Mouse (Mus musculus) CH12.LX (cell line): ENCODE data around the gene Gfpt1. TPM values are rescaled to one million over a fixed set of nuclear protein-coding genes. Genes with fewer than 3 reads are reported as not detected.

Source experiments
- DNase-seq: peaks from one replicate; pipeline ENCODE4 v3.0.0-alpha.2; 2013; ENCODE audit errors: extremely low read depth
- H3K27ac ChIP-seq: 2 replicates; pipeline ENCODE4 v1.5.1; 2012; ENCODE audit warnings: low read depth, mild to moderate bottlenecking, control low read depth, moderate library complexity; ENCODE audit not compliant: insufficient read depth
- H3K27me3 ChIP-seq: replicated peaks from 2 replicates; pipeline ENCODE3; 2012; ENCODE audit warnings: inconsistent platforms
- H3K36me3 ChIP-seq, 2 experiments: replicated peaks in 1 of 2; 2 replicates each; pipeline versions ENCODE3 to v1.6.1; 2012; ENCODE audit warnings: inconsistent platforms in 1 of 2, low read length in 1 of 2, mild to moderate bottlenecking in 1 of 2, mixed read lengths in 1 of 2, moderate library complexity in 1 of 2; ENCODE audit not compliant: control insufficient read depth in 1 of 2, insufficient read depth in 1 of 2
- H3K4me1 ChIP-seq, 2 experiments: 2 replicates each; pipeline ENCODE4 v1.6.1; 2012; ENCODE audit warnings: inconsistent platforms in 1 of 2, moderate library complexity in 1 of 2; ENCODE audit not compliant: insufficient read depth in 2 of 2, control insufficient read depth in 1 of 2
- H3K4me2 ChIP-seq: 2 replicates; pipeline ENCODE4 v1.6.1; 2012; ENCODE audit warnings: low read depth, mild to moderate bottlenecking, control low read depth; ENCODE audit not compliant: poor library complexity, insufficient read depth, severe bottlenecking
- H3K4me3 ChIP-seq, 3 experiments: fragments of 150-350 bp in 1 of 3; sonication (generic) in 1 of 3; replicated peaks in 1 of 3; 2 replicates each; pipeline versions ENCODE3 to v1.5.1; 2011 to 2012; ENCODE audit warnings: low read depth in 2 of 3, low read length in 2 of 3, mild to moderate bottlenecking in 2 of 3, moderate library complexity in 2 of 3, control low read depth in 1 of 3, improper control_type of control experiment in 1 of 3, inconsistent platforms in 1 of 3, mixed read lengths in 1 of 3; ENCODE audit not compliant: poor library complexity in 1 of 3
- H3K79me2 ChIP-seq: replicated peaks from 2 replicates; pipeline ENCODE4 v1.6.1; 2012; ENCODE audit warnings: mild to moderate bottlenecking, moderate library complexity; ENCODE audit not compliant: control insufficient read depth, poor library complexity, insufficient read depth, severe bottlenecking; ENCODE audit errors: extremely low read depth
- H3K9ac ChIP-seq: 2 replicates; pipeline ENCODE4 v1.6.1; 2012; ENCODE audit warnings: low read depth, mild to moderate bottlenecking, control low read depth, moderate library complexity; ENCODE audit not compliant: insufficient read depth
- H3K9me3 ChIP-seq: replicated peaks from 2 replicates; pipeline ENCODE3; 2012; ENCODE audit warnings: low read length, inconsistent platforms, mixed read lengths
- BHLHE40 ChIP-seq: IDR thresholded peaks from 2 replicates; pipeline ENCODE4 v1.6.1; 2011; ENCODE audit warnings: mild to moderate bottlenecking, low read depth, low read length, improper control_type of control experiment
- CHD1 ChIP-seq: IDR thresholded peaks from 2 replicates; pipeline ENCODE4 v1.6.1; 2012; ENCODE audit warnings: low read depth, low read length, improper control_type of control experiment, inconsistent platforms
- CHD2 ChIP-seq: IDR thresholded peaks from 2 replicates; pipeline ENCODE4 v1.6.1; 2011; ENCODE audit warnings: low read length, improper control_type of control experiment
- E2F4 ChIP-seq: IDR thresholded peaks from 2 replicates; pipeline ENCODE4 v1.6.1; 2011; ENCODE audit warnings: low read depth, low read length, improper control_type of control experiment; ENCODE audit not compliant: insufficient replicate concordance
- ELF1 ChIP-seq: IDR thresholded peaks from 2 replicates; pipeline ENCODE4 v1.6.1; 2014; ENCODE audit warnings: low read depth, mild to moderate bottlenecking, inconsistent platforms, low read length, improper control_type of control experiment
- ETS1 ChIP-seq: conservative IDR thresholded peaks from 2 replicates; pipeline ENCODE4 v1.6.1; 2012; ENCODE audit warnings: low read depth, mild to moderate bottlenecking, inconsistent platforms, low read length, improper control_type of control experiment, moderate library complexity
- GABPA ChIP-seq: IDR thresholded peaks from 2 replicates; pipeline ENCODE4 v1.6.1; 2012; ENCODE audit warnings: low read depth, low read length, improper control_type of control experiment, inconsistent platforms; ENCODE audit not compliant: insufficient replicate concordance
- JUND ChIP-seq: conservative IDR thresholded peaks from 2 replicates; pipeline ENCODE4 v1.6.1; 2011; ENCODE audit warnings: low read depth, low read length, improper control_type of control experiment
- MAX ChIP-seq: IDR thresholded peaks from 2 replicates; pipeline ENCODE4 v1.6.1; 2011; ENCODE audit warnings: low read length, improper control_type of control experiment
- MAZ ChIP-seq: IDR thresholded peaks from 2 replicates; pipeline ENCODE4 v1.6.1; 2012; ENCODE audit warnings: low read depth, mild to moderate bottlenecking, inconsistent platforms, low read length, improper control_type of control experiment, moderate library complexity
- MYC ChIP-seq: IDR thresholded peaks from 2 replicates; pipeline ENCODE4 v1.6.1; 2011; ENCODE audit warnings: low read depth, mild to moderate bottlenecking, improper control_type of control experiment, low read length
- NELFE ChIP-seq: IDR thresholded peaks from 2 replicates; pipeline ENCODE4 v1.6.1; 2011; ENCODE audit warnings: low read depth, low read length, improper control_type of control experiment
- NRF1 ChIP-seq: IDR thresholded peaks from 2 replicates; pipeline ENCODE4 v1.6.1; 2014; ENCODE audit warnings: low read depth, mild to moderate bottlenecking, inconsistent platforms, low read length, improper control_type of control experiment, moderate library complexity
- POLR2AphosphoS2 ChIP-seq: IDR thresholded peaks from 2 replicates; pipeline ENCODE4 v1.6.1; 2011; ENCODE audit warnings: low read depth, low read length, improper control_type of control experiment
- SMC3 ChIP-seq: IDR thresholded peaks from 2 replicates; pipeline ENCODE4 v1.6.1; 2011; ENCODE audit warnings: low read depth, low read length, improper control_type of control experiment
- TCF12 ChIP-seq: IDR thresholded peaks from 2 replicates; pipeline ENCODE4 v1.6.1; 2014; ENCODE audit warnings: low read depth, mild to moderate bottlenecking, inconsistent platforms, low read length, improper control_type of control experiment
- ZMIZ1 ChIP-seq: IDR thresholded peaks from 2 replicates; pipeline ENCODE4 v1.6.1; 2012; ENCODE audit warnings: low read depth, mild to moderate bottlenecking, inconsistent platforms, low read length, improper control_type of control experiment
- dilution Hi-C: fragments of 300-500 bp; cut with MboI; formaldehyde crosslinking; loops from 2 replicates; pipeline ENCODE4 v1.14.3; 2020; ENCODE audit warnings: low sequenced_read_pairs; ENCODE audit not compliant: extremely low pct_unique_long_range_greater_than_20kb, extremely low pct_ligation_motif_present
- in situ Hi-C: fragments of 300-500 bp; cut with MboI; formaldehyde crosslinking; loops from 3 replicates; pipeline ENCODE4 v1.14.3; 2019; ENCODE audit warnings: low sequenced_read_pairs, low pct_ligation_motif_present, low pct_unique_long_range_greater_than_20kb, mixed read lengths
- polyA plus RNA-seq: library from polyadenylated mRNA; unstranded; fragments of >175 nt; gene quantifications from 2 replicates; pipeline ENCODE4 v1.2.1, GENCODE M21; 2012; ENCODE audit warnings: low read depth; ENCODE audit not compliant: insufficient read length
- total RNA-seq, 2 experiments: library from RNA; depleted of rRNA; stranded (reverse); fragments of 300-350 nt in 1 of 2; fragments of >200 nt in 1 of 2; gene quantifications; 2 replicates each; pipeline ENCODE4 v1.2.3; 2012 to 2014

Gfpt1 gene
- total and polyA plus RNA-seq, 3 experiments: 24.9 to 35.3 (median 32.1) TPM

DNA sequence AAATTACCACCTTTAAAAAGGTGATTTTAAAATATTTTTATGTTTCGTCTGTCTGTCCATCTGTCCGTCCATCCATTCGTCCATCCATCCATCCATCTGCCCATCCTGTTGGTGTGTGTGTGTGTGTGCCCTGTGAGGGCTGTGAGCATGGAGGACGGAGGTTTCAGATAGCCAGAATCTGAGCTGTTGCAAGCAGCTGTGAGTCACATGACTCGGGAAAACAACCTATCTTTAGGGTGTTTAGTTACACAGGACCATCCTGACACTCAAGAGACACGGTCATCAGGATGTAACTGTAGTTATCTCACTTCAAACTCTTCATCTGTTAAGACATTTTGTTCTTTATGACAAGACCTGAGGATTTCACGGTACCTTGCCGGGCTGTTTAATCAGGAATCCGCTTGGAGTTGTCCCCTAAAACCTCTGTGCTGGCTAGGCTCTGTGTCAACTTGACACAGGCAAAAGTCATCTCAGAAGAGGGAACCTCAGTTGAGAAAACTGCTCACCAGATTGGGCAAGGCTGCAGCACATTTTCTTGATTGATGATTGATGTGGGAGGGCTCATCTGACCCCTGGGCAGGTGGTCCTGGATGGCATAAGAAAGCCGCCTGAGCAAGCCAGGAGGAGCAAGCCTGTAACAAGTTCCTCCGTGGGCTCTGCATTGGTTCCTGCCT lies 61.6 kb downstream of the Gfpt1 start, which contains the start of gene D6Ertd527e:
Gene D6Ertd527e, plus strand, starts transcription at position 624 of the 674 bp plus-strand sequence.
- H3K9ac ChIP-seq: no peak within 1 kb of the TSS
- H3K4me2 ChIP-seq: no peak within 1 kb of the TSS
- H3K9me3 ChIP-seq: no peaks in the 10 kb centered on the region
- no peak within 1 kb of the TSS for H3K4me3 ChIP-seq
- no peak within 1 kb of the TSS for H3K27ac ChIP-seq
- H3K36me3 ChIP-seq: no peaks in the 10 kb centered on the region
- H3K4me1 ChIP-seq: peaks cover 7 to 13% of the 10 kb centered on the region in 2 experiments; a peak in 3 of 4 replicates
- no peaks in the 10 kb centered on the region for H3K27me3 ChIP-seq
- in situ Hi-C loops: loop anchor here (5.0 to 10.0 kb wide), 2 partner anchors 223 to 351 kb away; no protein-coding TSS in a partner anchor
- H3K79me2 ChIP-seq: no peaks in the 10 kb centered on the region
- dilution Hi-C loops: no loop called here
- no peak for DNase-seq
- TF ChIP-seq CHD2: no peak
- no peak for TF ChIP-seq SMC3
- TF ChIP-seq ELF1: no peak
- no peak for TF ChIP-seq CHD1
- no peak for TF ChIP-seq TCF12

DNA sequence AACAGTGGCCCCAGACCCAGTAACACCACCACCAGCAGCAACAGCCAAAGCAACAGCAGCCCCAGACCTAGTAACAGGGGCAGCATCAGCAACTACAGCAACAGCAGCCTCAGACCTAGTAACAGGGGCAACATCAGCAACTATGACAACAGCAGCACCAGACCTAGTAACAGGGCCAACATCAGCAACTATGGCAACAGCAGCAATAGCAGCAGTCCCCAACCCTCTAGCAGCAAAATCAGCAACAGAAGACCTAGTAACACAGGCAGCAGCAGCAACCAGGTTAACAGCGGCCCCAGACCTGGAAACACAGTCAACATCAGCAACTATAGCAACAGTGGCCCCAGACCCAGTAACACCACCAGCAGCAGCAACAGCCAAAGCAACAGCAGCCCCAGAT lies 68.8 kb downstream of the Gfpt1 start:
- TF ChIP-seq ETS1: no peak
- no peak for TF ChIP-seq MAZ
- TF ChIP-seq MAX: no peak
- TF ChIP-seq JUND: no peak
- Histone ChIP-seq H3K36me3 (no peaks in the 10 kb centered on the region), H3K4me1 (peaks cover 2 to 5% of the 10 kb centered on the region in 2 experiments; a peak in 2 of 4 replicates), H3K9me3 (no peaks in the 10 kb centered on the region), H3K4me3 (no peak overlapping the region), H3K9ac (no peak overlapping the region), H3K79me2 (no peaks in the 10 kb centered on the region), H3K4me2 (no peak overlapping the region), H3K27me3 (no peaks in the 10 kb centered on the region), H3K27ac (no peak overlapping the region)
- in situ Hi-C loops: no loop called here
- dilution Hi-C loops: no loop called here
- DNase-seq: no peak

DNA sequence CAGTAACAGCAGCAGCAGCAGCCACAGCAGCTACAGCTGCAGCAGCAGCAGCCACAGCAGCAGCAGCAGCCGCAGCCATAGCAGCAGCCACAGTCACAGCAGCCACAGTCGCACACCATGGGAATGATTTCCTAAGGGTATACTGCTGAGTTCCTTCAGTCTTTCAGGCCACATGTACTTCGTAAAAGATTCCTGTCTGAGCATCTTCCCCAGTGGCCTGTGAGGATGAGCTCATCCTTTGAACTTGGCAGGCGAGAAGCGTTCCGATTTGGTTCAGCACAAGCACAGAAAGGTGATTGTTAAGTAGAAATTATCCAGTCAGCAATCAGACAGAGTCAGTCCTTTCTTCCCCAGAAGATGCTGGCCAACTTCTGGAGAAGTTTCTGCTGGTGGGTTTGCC lies 69.5 kb downstream of the Gfpt1 start:
- no peaks in the 10 kb centered on the region for H3K9me3 ChIP-seq
- peaks cover 2 to 5% of the 10 kb centered on the region in 2 experiments; a peak in 2 of 4 replicates for H3K4me1 ChIP-seq
- no peak for DNase-seq
- H3K4me2 ChIP-seq: no peak overlapping the region
- TF ChIP-seq E2F4: no peak
- no peak for TF ChIP-seq MYC
- no peak for TF ChIP-seq TCF12
- TF ChIP-seq ZMIZ1: no peak
- no peak for TF ChIP-seq CHD1
- TF ChIP-seq POLR2AphosphoS2: no peak
- no peak for TF ChIP-seq BHLHE40
- TF ChIP-seq CHD2: no peak
- no peak for TF ChIP-seq NRF1
- TF ChIP-seq ELF1: no peak
- no peak for TF ChIP-seq NELFE
- TF ChIP-seq GABPA: no peak
- dilution Hi-C loops (no loop called here), in situ Hi-C loops (no loop called here)
- H3K79me2 ChIP-seq: no peaks in the 10 kb centered on the region
- no peaks in the 10 kb centered on the region for H3K36me3 ChIP-seq
- H3K27ac ChIP-seq: no peak overlapping the region
- no peak overlapping the region for H3K9ac ChIP-seq
- H3K27me3 ChIP-seq: no peaks in the 10 kb centered on the region
- H3K4me3 ChIP-seq: no peak overlapping the region
